Mouse (Mus musculus): ENCODE measurements around the gene Pofut2. TPM values are rescaled to one million over a fixed set of nuclear protein-coding genes. Genes with fewer than 3 reads are reported as not detected.
A peak's percentile ranks its signal among the peaks of the same experiment; 100 is the strongest.

Gene Pofut2
- polyA plus RNA-seq (2015; fragmentation: Nextera tagmentation; extraction: Ambion mirVana) = 120 and 122 TPM in 2 replicates

- H3K9me3 ChIP-seq = no peaks in the 10 kb centered on the region
- peak; percentile 98 for ATAC-seq (ENCODE audit: extremely low read depth, insufficient number of reproducible peaks, low FRiP score, low TSS enrichment)
These were observed at the start of gene Pofut2 for GRCm38 (mm10) chr10:77258704-77259621. Gene Pofut2 (plus strand): TSS chr10:77259218.

GRCm38 (mm10) chr10:77209261-77209660 lies 49.8 kb upstream of the Pofut2 start:
- H3K27ac ChIP-seq (replicated peaks) = peak overlapping the region; percentile 32; the same call in 1 of the 2 replicates
- peaks cover 72% of the 10 kb centered on the region for H3K4me1 ChIP-seq
- H3K9ac ChIP-seq = no peak overlapping the region; the same call in 1 of the 2 replicates
- no peaks in the 10 kb centered on the region for H3K27me3 ChIP-seq (replicated peaks)
- no peak overlapping the region for H3K4me3 ChIP-seq
- H3K9me3 ChIP-seq = no peaks in the 10 kb centered on the region
- no peak overlapping the region for H3K4me2 ChIP-seq
- 70% methylated on average over 5 of the region's 5 CpGs for WGBS
- H3K36me3 ChIP-seq = no peaks in the 10 kb centered on the region
- ATAC-seq (ENCODE audit: extremely low read depth, insufficient number of reproducible peaks, low FRiP score, low TSS enrichment) = no peak

More at GRCm38 (mm10) chr10:77258704-77259621, at the start of gene Pofut2:
- peak within 1 kb of the TSS; percentile 91 for H3K9ac ChIP-seq
- H3K27me3 ChIP-seq (replicated peaks) = no peaks in the 10 kb centered on the region
- peak within 1 kb of the TSS; percentile 94 for H3K4me3 ChIP-seq
- peak within 1 kb of the TSS; percentile 93 for H3K27ac ChIP-seq (replicated peaks)
- peak within 1 kb of the TSS; percentile 74 for H3K4me2 ChIP-seq
- WGBS = under 1% methylated on average over 78 of the region's 81 CpGs
- H3K36me3 ChIP-seq = peaks cover 36% of the 10 kb centered on the region
- peaks cover 23% of the 10 kb centered on the region for H3K4me1 ChIP-seq

- Histone ChIP-seq H3K27ac (replicated peaks) (peak overlapping the region; percentile 68), H3K9me3 (no peaks in the 10 kb centered on the region), H3K9ac (no peak overlapping the region), H3K4me1 (peaks cover 80% of the 10 kb centered on the region), H3K27me3 (replicated peaks) (no peaks in the 10 kb centered on the region), H3K36me3 (no peaks in the 10 kb centered on the region), H3K4me2 (no peak overlapping the region; the same call in 1 of the 2 replicates), H3K4me3 (no peak overlapping the region)
- ATAC-seq (ENCODE audit: extremely low read depth, insufficient number of reproducible peaks, low FRiP score, low TSS enrichment) = no peak
- WGBS = 88% methylated on average over 3 of the region's 3 CpGs
These were observed 48.4 kb upstream of the Pofut2 start for GRCm38 (mm10) chr10:77210666-77211065.

- H3K27ac ChIP-seq (replicated peaks) = peak overlapping the region; percentile 68
- 40% methylated on average over 11 of the region's 11 CpGs for WGBS
- H3K9ac ChIP-seq = no peak overlapping the region
- no peak for ATAC-seq (ENCODE audit: extremely low read depth, insufficient number of reproducible peaks, low FRiP score, low TSS enrichment)
- H3K9me3 ChIP-seq = no peaks in the 10 kb centered on the region
- H3K27me3 ChIP-seq (replicated peaks) = no peaks in the 10 kb centered on the region
- H3K4me1 ChIP-seq = peaks cover 80% of the 10 kb centered on the region
- no peak overlapping the region for H3K4me3 ChIP-seq
- H3K4me2 ChIP-seq = peak overlapping the region; percentile 3; the same call in 1 of the 2 replicates
- H3K36me3 ChIP-seq = no peaks in the 10 kb centered on the region
These were observed 47.9 kb upstream of the Pofut2 start for GRCm38 (mm10) chr10:77211116-77211570.

DNA sequence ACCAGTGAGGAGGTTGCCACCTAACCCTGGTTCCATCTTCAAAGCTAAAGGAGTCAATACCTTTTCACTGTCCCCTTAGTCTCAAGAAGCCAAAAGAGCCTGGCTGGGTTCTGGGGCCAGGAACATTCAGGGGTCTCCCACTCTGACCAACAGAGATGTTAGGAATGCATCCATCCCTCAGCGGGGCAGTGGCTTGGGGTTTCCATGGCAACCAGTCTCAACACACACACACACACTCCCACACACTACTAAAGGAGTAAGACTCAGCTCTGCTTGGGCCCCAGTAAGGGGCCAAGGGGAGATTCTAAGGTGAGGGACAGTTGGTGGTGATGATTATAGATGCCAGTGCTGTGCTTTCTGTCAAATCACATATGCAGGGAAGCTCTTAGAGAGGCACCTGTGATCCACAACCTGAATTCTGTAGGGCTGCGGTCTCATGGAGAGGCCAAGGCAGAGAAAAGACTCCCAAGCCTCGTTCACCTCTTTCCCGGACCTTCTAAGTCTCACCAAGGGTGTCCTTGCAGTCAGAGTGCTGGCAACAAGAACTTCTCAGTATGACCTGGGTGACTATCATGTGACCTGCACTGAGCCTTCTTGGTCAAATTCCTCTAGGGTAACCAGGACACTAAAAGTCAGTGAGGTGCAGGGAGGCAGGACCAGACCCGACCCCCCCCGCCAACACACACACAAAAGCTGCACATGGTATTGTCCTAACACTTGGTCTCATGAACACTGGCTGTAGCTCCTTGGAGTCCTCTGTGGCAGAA lies 46.5 kb upstream of the Pofut2 start:
- Histone ChIP-seq H3K4me3 (no peak overlapping the region), H3K27ac (replicated peaks) (peak overlapping the region; percentile 68; the same call in 1 of the 2 replicates), H3K4me1 (peaks cover 81% of the 10 kb centered on the region), H3K9ac (no peak overlapping the region), H3K36me3 (no peaks in the 10 kb centered on the region), H3K4me2 (no peak overlapping the region), H3K27me3 (replicated peaks) (no peaks in the 10 kb centered on the region), H3K9me3 (no peaks in the 10 kb centered on the region)
- ATAC-seq (ENCODE audit: extremely low read depth, insufficient number of reproducible peaks, low FRiP score, low TSS enrichment) = no peak
- WGBS = 76% methylated on average over 6 of the region's 6 CpGs

- WGBS = 68% methylated on average over 5 of the region's 5 CpGs
These were observed 45.5 kb upstream of the Pofut2 start for GRCm38 (mm10) chr10:77213483-77213882.

GRCm38 (mm10) chr10:77214586-77214985 lies 44.4 kb upstream of the Pofut2 start:
- no peak overlapping the region for H3K4me2 ChIP-seq
- no peaks in the 10 kb centered on the region for H3K36me3 ChIP-seq
- no peaks in the 10 kb centered on the region for H3K9me3 ChIP-seq
- H3K27ac ChIP-seq (replicated peaks) = peak overlapping the region; percentile 77
- H3K27me3 ChIP-seq (replicated peaks) = no peaks in the 10 kb centered on the region
- no peak overlapping the region for H3K4me3 ChIP-seq
- H3K9ac ChIP-seq = no peak overlapping the region
- peaks cover 86% of the 10 kb centered on the region for H3K4me1 ChIP-seq
- WGBS = 48% methylated on average over 8 of the region's 8 CpGs
- no peak for ATAC-seq (ENCODE audit: extremely low read depth, insufficient number of reproducible peaks, low FRiP score, low TSS enrichment)

More at GRCm38 (mm10) chr10:77213483-77213882, 45.5 kb upstream of the Pofut2 start:
- no peak overlapping the region for H3K9ac ChIP-seq
- no peaks in the 10 kb centered on the region for H3K27me3 ChIP-seq (replicated peaks)
- H3K27ac ChIP-seq (replicated peaks) = no peak overlapping the region
- no peak overlapping the region for H3K4me2 ChIP-seq
- H3K9me3 ChIP-seq = no peaks in the 10 kb centered on the region
- no peak overlapping the region for H3K4me3 ChIP-seq
- no peaks in the 10 kb centered on the region for H3K36me3 ChIP-seq
- H3K4me1 ChIP-seq = peaks cover 87% of the 10 kb centered on the region
- ATAC-seq (ENCODE audit: extremely low read depth, insufficient number of reproducible peaks, low FRiP score, low TSS enrichment) = no peak

DNA sequence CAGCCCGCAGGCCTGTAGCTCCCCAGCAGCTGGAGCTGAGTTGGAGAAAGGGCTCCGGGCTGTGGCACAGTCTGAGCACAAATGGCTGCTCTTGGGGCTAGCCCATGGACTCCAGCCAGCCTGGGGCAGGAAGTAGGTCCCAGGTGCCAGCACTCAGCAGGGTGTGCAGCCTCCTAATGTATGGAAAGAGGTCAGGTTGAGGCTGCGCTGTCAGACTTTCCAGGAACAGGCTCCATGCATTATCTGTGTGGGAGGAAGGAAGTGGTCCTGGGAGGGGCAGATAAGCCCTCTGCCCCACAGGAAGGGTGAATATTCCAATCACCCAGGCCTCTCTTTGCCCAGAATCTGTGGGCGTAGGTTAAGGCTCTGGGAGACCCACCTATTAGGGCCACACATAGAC lies 43.4 kb upstream of the Pofut2 start:
- Histone ChIP-seq H3K4me2 (no peak overlapping the region), H3K27me3 (replicated peaks) (no peaks in the 10 kb centered on the region), H3K4me1 (peaks cover 93% of the 10 kb centered on the region), H3K36me3 (no peaks in the 10 kb centered on the region), H3K4me3 (no peak overlapping the region), H3K9me3 (no peaks in the 10 kb centered on the region), H3K27ac (replicated peaks) (peak overlapping the region; percentile 77), H3K9ac (no peak overlapping the region)
- ATAC-seq (ENCODE audit: extremely low read depth, insufficient number of reproducible peaks, low FRiP score, low TSS enrichment) = peak; percentile 21; the same call in 1 of the 2 replicates
- 40% methylated on average over 4 of the region's 4 CpGs for WGBS

- ATAC-seq (ENCODE audit: extremely low read depth, insufficient number of reproducible peaks, low FRiP score, low TSS enrichment) = no peak
- H3K4me1 ChIP-seq = peaks cover 93% of the 10 kb centered on the region
- H3K9me3 ChIP-seq = no peaks in the 10 kb centered on the region
- no peaks in the 10 kb centered on the region for H3K27me3 ChIP-seq (replicated peaks)
- no peak overlapping the region for H3K4me2 ChIP-seq
- WGBS = 52% methylated on average over 2 of the region's 2 CpGs
- H3K9ac ChIP-seq = no peak overlapping the region
- no peaks in the 10 kb centered on the region for H3K36me3 ChIP-seq
- H3K27ac ChIP-seq (replicated peaks) = peak overlapping the region; percentile 77
- H3K4me3 ChIP-seq = no peak overlapping the region
These were observed 42.7 kb upstream of the Pofut2 start for GRCm38 (mm10) chr10:77216313-77216712.

DNA sequence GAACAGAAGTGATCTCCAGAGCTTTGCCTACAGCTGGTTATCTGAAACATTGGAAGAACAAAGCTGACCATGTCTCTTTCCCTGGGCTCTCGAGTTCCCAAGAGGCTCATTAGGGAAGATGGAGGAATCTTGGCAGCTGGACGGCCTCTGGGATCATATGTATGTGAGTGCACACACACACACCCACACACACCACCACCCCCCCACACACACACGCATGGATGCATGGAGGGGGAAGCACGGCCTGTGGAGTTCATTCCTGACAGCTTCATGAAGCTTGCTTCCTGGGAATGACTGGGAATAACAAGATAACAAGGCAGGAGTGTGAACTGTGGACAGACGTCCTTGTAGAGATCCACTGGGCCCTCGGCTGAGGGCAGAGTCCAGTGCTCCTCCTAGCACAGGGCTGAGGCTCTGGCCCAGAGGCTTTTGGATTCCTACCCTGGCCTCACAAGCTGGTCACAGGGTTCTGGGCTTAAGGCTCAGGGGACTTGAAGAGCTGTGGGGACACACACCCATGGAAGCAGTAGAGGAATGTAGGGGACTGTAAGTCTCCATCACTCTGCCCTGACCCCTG lies 41.8 kb upstream of the Pofut2 start:
- Histone ChIP-seq H3K9ac (peak overlapping the region; percentile 50), H3K36me3 (no peaks in the 10 kb centered on the region), H3K9me3 (no peaks in the 10 kb centered on the region), H3K4me3 (no peak overlapping the region), H3K4me1 (peaks cover 90% of the 10 kb centered on the region), H3K27me3 (replicated peaks) (no peaks in the 10 kb centered on the region), H3K4me2 (no peak overlapping the region), H3K27ac (replicated peaks) (peak overlapping the region; percentile 50)
- ATAC-seq (ENCODE audit: extremely low read depth, insufficient number of reproducible peaks, low FRiP score, low TSS enrichment) = no peak
- 26% methylated on average over 6 of the region's 6 CpGs for WGBS

DNA sequence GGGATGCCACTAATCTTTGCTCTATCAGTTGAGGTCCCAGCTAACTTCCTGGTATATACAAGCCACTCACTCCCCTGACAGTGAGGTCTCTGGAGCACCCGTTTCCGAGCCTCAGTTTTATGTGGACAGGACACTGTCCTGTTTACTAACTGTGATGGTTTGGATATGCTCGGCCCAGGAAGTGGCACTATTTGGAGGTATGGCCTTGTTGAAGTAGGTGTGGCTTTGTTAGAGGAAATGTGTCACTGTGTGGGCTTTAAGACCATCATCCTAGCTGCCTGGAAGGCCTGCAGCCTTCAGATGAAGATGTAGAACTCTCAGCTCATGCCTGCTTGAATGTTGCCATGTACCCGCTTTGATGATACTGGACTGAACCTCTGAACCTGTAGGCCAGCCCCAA lies 41.0 kb upstream of the Pofut2 start:
- Histone ChIP-seq H3K4me2 (no peak overlapping the region), H3K9ac (no peak overlapping the region), H3K36me3 (no peaks in the 10 kb centered on the region), H3K27me3 (replicated peaks) (no peaks in the 10 kb centered on the region), H3K4me3 (no peak overlapping the region), H3K27ac (replicated peaks) (no peak overlapping the region), H3K4me1 (peaks cover 83% of the 10 kb centered on the region), H3K9me3 (no peaks in the 10 kb centered on the region)
- 77% methylated on average over 4 of the region's 4 CpGs for WGBS
- ATAC-seq (ENCODE audit: extremely low read depth, insufficient number of reproducible peaks, low FRiP score, low TSS enrichment) = no peak

Measured in heart, embryonic 13.5 days (tissue).